Mouse (Mus musculus): ENCODE data around the gene Slc6a16. TPM values are rescaled to one million over a fixed set of nuclear protein-coding genes. Genes with fewer than 3 reads are reported as not detected.

The Slc6a16 gene
- polyA plus RNA-seq, 1 experiment from 2014 or later: 2.0 TPM

GRCm38 (mm10) chr7:45196994-45197393 is 43.9 kb upstream of the Slc6a16 start:
- Histone ChIP-seq H3K9me3 (ENCODE audit: control insufficient read depth, low read length) (no peaks in the 10 kb centered on the region), H3K27ac (ENCODE audit: low read depth, low read length) (no peak overlapping the region), H3K9ac (ENCODE audit: low read depth, low read length) (no peak overlapping the region), H3K4me3 (ENCODE audit: low read length) (no peak overlapping the region), H3K4me2 (ENCODE audit: low read length) (no peak overlapping the region), H3K27me3 (replicated peaks; ENCODE audit: control insufficient read depth, insufficient read depth, low read length) (no peaks in the 10 kb centered on the region; the same call in 1 of the 2 replicates), H3K36me3 (ENCODE audit: control insufficient read depth, insufficient read depth, low read length) (no peaks in the 10 kb centered on the region), H3K4me1 (ENCODE audit: control insufficient read depth, insufficient read depth, low read depth, low read length) (peaks cover 2% of the 10 kb centered on the region; the same call in 1 of the 2 replicates)
- ATAC-seq: no peak
- WGBS: 71% methylated on average over 4 of the region's 5 CpGs

GRCm38 (mm10) chr7:45198435-45198834 is 42.5 kb upstream of the Slc6a16 start:
- peak overlapping the region; percentile 52 for H3K9ac ChIP-seq (ENCODE audit: low read depth, low read length)
- 12% methylated on average over 5 of the region's 5 CpGs for WGBS
- H3K9me3 ChIP-seq (ENCODE audit: control insufficient read depth, low read length): no peaks in the 10 kb centered on the region
- ATAC-seq: peak; percentile 68
- no peak overlapping the region for H3K4me3 ChIP-seq (ENCODE audit: low read length)
- no peaks in the 10 kb centered on the region; the same call in 1 of the 2 replicates for H3K27me3 ChIP-seq (replicated peaks; ENCODE audit: control insufficient read depth, insufficient read depth, low read length)
- H3K27ac ChIP-seq (ENCODE audit: low read depth, low read length): no peak overlapping the region
- H3K4me2 ChIP-seq (ENCODE audit: low read length): peak overlapping the region; percentile 20; the same call in 1 of the 2 replicates
- no peaks in the 10 kb centered on the region for H3K36me3 ChIP-seq (ENCODE audit: control insufficient read depth, insufficient read depth, low read length)
- peaks cover 2% of the 10 kb centered on the region; the same call in 1 of the 2 replicates for H3K4me1 ChIP-seq (ENCODE audit: control insufficient read depth, insufficient read depth, low read depth, low read length)

- no peak for ATAC-seq
- Histone ChIP-seq H3K4me2 (ENCODE audit: low read length) (no peak overlapping the region), H3K36me3 (ENCODE audit: control insufficient read depth, insufficient read depth, low read length) (no peaks in the 10 kb centered on the region), H3K9ac (ENCODE audit: low read depth, low read length) (no peak overlapping the region), H3K4me1 (ENCODE audit: control insufficient read depth, insufficient read depth, low read depth, low read length) (peaks cover 2% of the 10 kb centered on the region; the same call in 1 of the 2 replicates), H3K4me3 (ENCODE audit: low read length) (no peak overlapping the region), H3K27me3 (replicated peaks; ENCODE audit: control insufficient read depth, insufficient read depth, low read length) (no peaks in the 10 kb centered on the region; the same call in 1 of the 2 replicates), H3K27ac (ENCODE audit: low read depth, low read length) (no peak overlapping the region), H3K9me3 (ENCODE audit: control insufficient read depth, low read length) (no peaks in the 10 kb centered on the region)
- WGBS: 86% methylated on average over 11 of the region's 11 CpGs
Measured at GRCm38 (mm10) chr7:45198961-45199360, 41.9 kb upstream of the Slc6a16 start.

- Histone ChIP-seq H3K4me1 (ENCODE audit: control insufficient read depth, insufficient read depth, low read depth, low read length) (peaks cover 2% of the 10 kb centered on the region; the same call in 1 of the 2 replicates), H3K27ac (ENCODE audit: low read depth, low read length) (no peak overlapping the region), H3K9me3 (ENCODE audit: control insufficient read depth, low read length) (no peaks in the 10 kb centered on the region), H3K4me2 (ENCODE audit: low read length) (no peak overlapping the region), H3K9ac (ENCODE audit: low read depth, low read length) (no peak overlapping the region), H3K4me3 (ENCODE audit: low read length) (no peak overlapping the region), H3K36me3 (ENCODE audit: control insufficient read depth, insufficient read depth, low read length) (no peaks in the 10 kb centered on the region), H3K27me3 (replicated peaks; ENCODE audit: control insufficient read depth, insufficient read depth, low read length) (no peaks in the 10 kb centered on the region)
- WGBS: 57% methylated on average over 10 of the region's 10 CpGs
- ATAC-seq: no peak
Measured at GRCm38 (mm10) chr7:45202654-45203053, 38.2 kb upstream of the Slc6a16 start.

GRCm38 (mm10) chr7:45204380-45205143 is 36.3 kb upstream of the Slc6a16 start, which contains the start of gene Ccdc155:
Gene Ccdc155 (minus strand): TSS chr7:45204892.
- peak; percentile 99 for ATAC-seq
- Histone ChIP-seq H3K4me2 (ENCODE audit: low read length) (peak within 1 kb of the TSS; percentile 79), H3K36me3 (ENCODE audit: control insufficient read depth, insufficient read depth, low read length) (no peaks in the 10 kb centered on the region), H3K27me3 (replicated peaks; ENCODE audit: control insufficient read depth, insufficient read depth, low read length) (0 out of 2 replicates have a peak, but pooled peaks cover under 1% of the 10 kb centered on the region), H3K4me1 (ENCODE audit: control insufficient read depth, insufficient read depth, low read depth, low read length) (no peaks in the 10 kb centered on the region), H3K4me3 (ENCODE audit: low read length) (peak within 1 kb of the TSS; percentile 43), H3K9ac (ENCODE audit: low read depth, low read length) (peak within 1 kb of the TSS; percentile 61), H3K9me3 (ENCODE audit: control insufficient read depth, low read length) (no peaks in the 10 kb centered on the region), H3K27ac (ENCODE audit: low read depth, low read length) (peak within 1 kb of the TSS; percentile 79)
- WGBS: 9% methylated on average over 44 of the region's 44 CpGs

- Histone ChIP-seq H3K36me3 (ENCODE audit: control insufficient read depth, insufficient read depth, low read length) (no peaks in the 10 kb centered on the region), H3K9me3 (ENCODE audit: control insufficient read depth, low read length) (no peaks in the 10 kb centered on the region), H3K9ac (ENCODE audit: low read depth, low read length) (no peak overlapping the region), H3K27me3 (replicated peaks; ENCODE audit: control insufficient read depth, insufficient read depth, low read length) (peaks cover 22% of the 10 kb centered on the region), H3K4me2 (ENCODE audit: low read length) (no peak overlapping the region), H3K4me1 (ENCODE audit: control insufficient read depth, insufficient read depth, low read depth, low read length) (no peaks in the 10 kb centered on the region), H3K4me3 (ENCODE audit: low read length) (no peak overlapping the region), H3K27ac (ENCODE audit: low read depth, low read length) (no peak overlapping the region)
- 81% methylated on average over 6 of the region's 6 CpGs for WGBS
- no peak for ATAC-seq
Measured at GRCm38 (mm10) chr7:45208260-45208659, 32.6 kb upstream of the Slc6a16 start.

- peak overlapping the region; percentile 21 for H3K4me3 ChIP-seq (ENCODE audit: low read length)
- H3K4me1 ChIP-seq (ENCODE audit: control insufficient read depth, insufficient read depth, low read depth, low read length): peaks cover 6% of the 10 kb centered on the region
- H3K27ac ChIP-seq (ENCODE audit: low read depth, low read length): no peak overlapping the region
- peak overlapping the region; percentile 19; the same call in 1 of the 2 replicates for H3K4me2 ChIP-seq (ENCODE audit: low read length)
- no peaks in the 10 kb centered on the region for H3K36me3 ChIP-seq (ENCODE audit: control insufficient read depth, insufficient read depth, low read length)
- no peaks in the 10 kb centered on the region for H3K9me3 ChIP-seq (ENCODE audit: control insufficient read depth, low read length)
- no peak for ATAC-seq
- peaks cover 22% of the 10 kb centered on the region for H3K27me3 ChIP-seq (replicated peaks; ENCODE audit: control insufficient read depth, insufficient read depth, low read length)
- no peak overlapping the region; the same call in 1 of the 2 replicates for H3K9ac ChIP-seq (ENCODE audit: low read depth, low read length)
- 77% methylated on average over 10 of the region's 10 CpGs for WGBS
Measured at GRCm38 (mm10) chr7:45211070-45211469, 29.8 kb upstream of the Slc6a16 start.

- ATAC-seq: 0 out of 2 replicates have a peak, but pooled peaks have one; percentile 29
- H3K27ac ChIP-seq (ENCODE audit: low read depth, low read length): no peak within 1 kb of the TSS
- H3K4me1 ChIP-seq (ENCODE audit: control insufficient read depth, insufficient read depth, low read depth, low read length): peaks cover 12% of the 10 kb centered on the region
- WGBS: 5% methylated on average over 17 of the region's 17 CpGs
- H3K9me3 ChIP-seq (ENCODE audit: control insufficient read depth, low read length): no peaks in the 10 kb centered on the region
- peaks cover 22% of the 10 kb centered on the region for H3K27me3 ChIP-seq (replicated peaks; ENCODE audit: control insufficient read depth, insufficient read depth, low read length)
- peak within 1 kb of the TSS; percentile 45 for H3K9ac ChIP-seq (ENCODE audit: low read depth, low read length)
- no peaks in the 10 kb centered on the region for H3K36me3 ChIP-seq (ENCODE audit: control insufficient read depth, insufficient read depth, low read length)
- H3K4me2 ChIP-seq (ENCODE audit: low read length): peak within 1 kb of the TSS; percentile 19
- H3K4me3 ChIP-seq (ENCODE audit: low read length): peak within 1 kb of the TSS; percentile 21
Measured at GRCm38 (mm10) chr7:45211851-45212251, 29.0 kb upstream of the Slc6a16 start, which contains the start of gene Dkkl1. Gene Dkkl1 (minus strand): TSS chr7:45212147.

- WGBS: 73% methylated on average over 7 of the region's 7 CpGs
- Histone ChIP-seq H3K27me3 (replicated peaks; ENCODE audit: control insufficient read depth, insufficient read depth, low read length) (peaks cover 22% of the 10 kb centered on the region), H3K9ac (ENCODE audit: low read depth, low read length) (no peak overlapping the region), H3K4me3 (ENCODE audit: low read length) (no peak overlapping the region), H3K27ac (ENCODE audit: low read depth, low read length) (no peak overlapping the region), H3K9me3 (ENCODE audit: control insufficient read depth, low read length) (no peaks in the 10 kb centered on the region), H3K4me2 (ENCODE audit: low read length) (peak overlapping the region; percentile 19), H3K36me3 (ENCODE audit: control insufficient read depth, insufficient read depth, low read length) (no peaks in the 10 kb centered on the region), H3K4me1 (ENCODE audit: control insufficient read depth, insufficient read depth, low read depth, low read length) (peaks cover 17% of the 10 kb centered on the region)
- ATAC-seq: no peak
Measured at GRCm38 (mm10) chr7:45212356-45212755, 28.5 kb upstream of the Slc6a16 start.

All from hindbrain, embryonic 16.5 days (tissue).